Mouse (Mus musculus) kidney, embryonic 15.5 days (tissue): ENCODE data around the gene Gins1. TPM values are rescaled to one million over a fixed set of nuclear protein-coding genes. Genes with fewer than 3 reads are reported as not detected.

Experiments
- ATAC-seq: fragments of 200-750 bp; cut with Nextera tagmentation; replicated peaks from 2 replicates; pipeline ENCODE4 v1.8.0; 2017; ENCODE audit warnings: moderate TSS enrichment; ENCODE audit not compliant: low FRiP score
- H3K27ac ChIP-seq: fragments of 300-500 bp; sonication (generic); 2 replicates; pipeline ENCODE4 v1.5.1; 2015; ENCODE audit warnings: mild to moderate bottlenecking, inconsistent platforms
- H3K27me3 ChIP-seq: fragments of 300-500 bp; sonication (generic); 2 replicates; pipeline ENCODE4 v1.6.1; 2015; ENCODE audit warnings: inconsistent platforms
- H3K36me3 ChIP-seq: fragments of 300-500 bp; sonication (generic); 2 replicates; pipeline ENCODE4 v1.6.1; 2015; ENCODE audit warnings: inconsistent platforms
- H3K4me1 ChIP-seq: fragments of 300-500 bp; sonication (generic); 2 replicates; pipeline ENCODE4 v1.6.1; 2015; ENCODE audit warnings: inconsistent platforms
- H3K4me2 ChIP-seq: fragments of 300-500 bp; sonication (generic); 2 replicates; pipeline ENCODE4 v1.6.1; 2015; ENCODE audit warnings: moderate library complexity, mild to moderate bottlenecking, inconsistent platforms
- H3K4me3 ChIP-seq: fragments of 300-500 bp; sonication (generic); replicated peaks from 2 replicates; pipeline ENCODE4 v1.5.1; 2015; ENCODE audit warnings: mild to moderate bottlenecking, inconsistent platforms
- H3K9ac ChIP-seq: fragments of 300-500 bp; sonication (generic); 2 replicates; pipeline ENCODE4 v1.6.1; 2015; ENCODE audit warnings: mild to moderate bottlenecking, inconsistent platforms
- H3K9me3 ChIP-seq: fragments of 300-500 bp; sonication (generic); replicated peaks from 2 replicates; pipeline ENCODE4 v1.6.1; 2016; ENCODE audit warnings: inconsistent platforms
- WGBS: fragments of 180-500 bp; shearing (Covaris S2); methylation state at CpG from one replicate; pipeline ENCODE4 v1.1.7; 2015; ENCODE audit warnings: mixed read lengths; 5-methylcytosine and 5-hydroxymethylcytosine counted together
- polyA plus RNA-seq: library from polyadenylated mRNA; unstranded; fragments of >200 nt; fragmentation: Nextera tagmentation; extraction: Ambion mirVana; gene quantifications from 2 replicates; pipeline ENCODE4 v1.2.1, GENCODE M21; 2015

The Gins1 gene
- polyA plus RNA-seq, 1 experiment from 2014 or later = 49.3 TPM

GRCm38 (mm10) chr2:150915786-150916185 lies 10.6 kb downstream of the Gins1 start:
- Histone ChIP-seq H3K27ac (no peak overlapping the region), H3K9me3 (no peaks in the 10 kb centered on the region), H3K27me3 (no peaks in the 10 kb centered on the region), H3K4me3 (no peak overlapping the region), H3K36me3 (peaks cover 43% of the 10 kb centered on the region), H3K4me2 (no peak overlapping the region), H3K9ac (no peak overlapping the region), H3K4me1 (0 out of 2 replicates have a peak, but pooled peaks cover 4% of the 10 kb centered on the region)
- 90% methylated on average over 5 of the region's 5 CpGs for WGBS
- ATAC-seq = no peak

- ATAC-seq = no peak
- no peak overlapping the region for H3K4me2 ChIP-seq
- 91% methylated on average over 3 of the region's 3 CpGs for WGBS
- H3K27ac ChIP-seq = no peak overlapping the region
- no peak overlapping the region for H3K9ac ChIP-seq
- H3K27me3 ChIP-seq = no peaks in the 10 kb centered on the region
- H3K4me3 ChIP-seq = no peak overlapping the region
- peaks cover 50% of the 10 kb centered on the region for H3K36me3 ChIP-seq
- H3K4me1 ChIP-seq = no peaks in the 10 kb centered on the region
- H3K9me3 ChIP-seq = no peaks in the 10 kb centered on the region
Measured at GRCm38 (mm10) chr2:150918720-150919119, 13.5 kb downstream of the Gins1 start.

GRCm38 (mm10) chr2:150920543-150920942 lies 15.3 kb downstream of the Gins1 start:
- H3K27ac ChIP-seq = no peak overlapping the region
- ATAC-seq = no peak
- no peak overlapping the region for H3K4me3 ChIP-seq
- H3K9ac ChIP-seq = no peak overlapping the region
- H3K36me3 ChIP-seq = peaks cover 54% of the 10 kb centered on the region
- H3K27me3 ChIP-seq = no peaks in the 10 kb centered on the region
- H3K4me1 ChIP-seq = no peaks in the 10 kb centered on the region
- no peak overlapping the region for H3K4me2 ChIP-seq
- no peaks in the 10 kb centered on the region for H3K9me3 ChIP-seq
- 84% methylated on average over 3 of the region's 3 CpGs for WGBS

DNA sequence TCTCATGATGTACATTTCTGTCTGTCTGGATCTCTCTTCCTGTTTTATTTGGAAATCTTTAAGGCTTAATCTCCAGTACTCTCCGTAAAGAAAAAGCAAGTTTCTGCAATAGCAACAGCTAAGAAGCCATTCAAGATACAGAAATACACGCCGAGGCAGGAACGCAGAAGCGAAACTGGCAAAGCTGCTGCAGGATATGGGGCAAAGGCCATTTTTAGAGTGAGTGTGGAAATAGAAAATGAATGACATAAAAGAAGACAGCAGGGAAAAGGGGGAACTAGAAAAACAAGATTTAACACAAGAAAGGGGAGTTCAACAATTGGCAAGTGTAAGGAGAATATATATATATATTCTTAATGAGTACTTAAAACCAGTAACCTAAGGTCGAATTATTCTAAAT lies 16.5 kb downstream of the Gins1 start:
- H3K36me3 ChIP-seq = peaks cover 57% of the 10 kb centered on the region
- no peak overlapping the region for H3K4me3 ChIP-seq
- no peak overlapping the region for H3K4me2 ChIP-seq
- no peak overlapping the region for H3K9ac ChIP-seq
- no peak for ATAC-seq
- H3K9me3 ChIP-seq = no peaks in the 10 kb centered on the region
- no peak overlapping the region for H3K27ac ChIP-seq
- H3K27me3 ChIP-seq = no peaks in the 10 kb centered on the region
- WGBS = 88% methylated on average over 6 of the region's 6 CpGs
- no peaks in the 10 kb centered on the region for H3K4me1 ChIP-seq

DNA sequence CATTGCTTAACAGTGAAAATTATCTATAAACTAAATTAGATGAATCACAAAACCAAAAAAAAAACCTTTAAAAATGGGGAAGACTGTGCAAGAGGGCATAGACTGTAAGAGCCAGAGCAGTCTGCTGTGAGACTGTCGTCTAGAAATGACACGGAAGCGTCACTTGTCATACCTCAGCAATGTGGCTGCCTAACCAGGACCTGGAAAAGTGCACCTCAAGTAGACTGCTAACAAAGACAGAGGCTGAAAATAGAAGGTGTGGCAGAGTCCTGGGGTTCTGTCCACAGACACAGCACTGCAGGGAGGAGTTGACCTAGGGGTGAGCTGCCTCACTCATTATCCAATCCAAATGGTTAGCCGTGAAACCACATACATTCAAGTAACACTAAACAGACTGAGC lies 17.0 kb downstream of the Gins1 start:
- WGBS = 91% methylated on average over 4 of the region's 4 CpGs
- H3K36me3 ChIP-seq = peaks cover 57% of the 10 kb centered on the region
- H3K4me3 ChIP-seq = no peak overlapping the region
- no peaks in the 10 kb centered on the region for H3K27me3 ChIP-seq
- H3K9me3 ChIP-seq = no peaks in the 10 kb centered on the region
- H3K4me1 ChIP-seq = no peaks in the 10 kb centered on the region
- H3K9ac ChIP-seq = no peak overlapping the region
- no peak overlapping the region for H3K27ac ChIP-seq
- H3K4me2 ChIP-seq = no peak overlapping the region
- ATAC-seq = no peak

DNA sequence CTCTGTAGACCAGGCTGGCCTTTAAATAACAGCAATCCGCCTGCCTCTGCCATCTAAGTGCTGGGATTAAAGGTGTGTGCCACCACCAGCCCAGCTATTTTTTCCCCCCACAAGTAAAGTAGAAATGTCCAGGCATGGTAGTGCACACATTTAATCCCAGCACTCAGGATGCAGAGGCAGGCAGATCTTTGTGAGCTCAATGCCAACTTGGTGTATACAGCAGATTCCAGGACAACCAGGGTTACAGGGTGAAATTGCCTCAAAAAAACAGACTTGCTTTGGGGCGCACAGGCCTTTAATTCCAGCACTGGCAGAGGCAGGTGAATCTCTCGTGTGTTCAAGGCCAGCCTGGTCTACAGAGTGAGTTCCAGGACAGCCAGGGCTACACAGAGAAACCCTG lies 17.8 kb downstream of the Gins1 start:
- WGBS = 91% methylated on average over 3 of the region's 3 CpGs
- Histone ChIP-seq H3K9ac (no peak overlapping the region), H3K4me3 (no peak overlapping the region), H3K27ac (no peak overlapping the region), H3K9me3 (no peaks in the 10 kb centered on the region), H3K36me3 (peaks cover 58% of the 10 kb centered on the region), H3K4me1 (no peaks in the 10 kb centered on the region), H3K4me2 (no peak overlapping the region), H3K27me3 (no peaks in the 10 kb centered on the region)
- no peak for ATAC-seq

GRCm38 (mm10) chr2:150923505-150923904 lies 18.3 kb downstream of the Gins1 start:
- Histone ChIP-seq H3K4me2 (no peak overlapping the region), H3K27ac (no peak overlapping the region), H3K4me3 (no peak overlapping the region), H3K4me1 (no peaks in the 10 kb centered on the region), H3K9me3 (no peaks in the 10 kb centered on the region), H3K9ac (no peak overlapping the region), H3K27me3 (no peaks in the 10 kb centered on the region), H3K36me3 (peaks cover 57% of the 10 kb centered on the region)
- ATAC-seq = no peak
- WGBS = 86% methylated on average over 7 of the region's 7 CpGs

DNA sequence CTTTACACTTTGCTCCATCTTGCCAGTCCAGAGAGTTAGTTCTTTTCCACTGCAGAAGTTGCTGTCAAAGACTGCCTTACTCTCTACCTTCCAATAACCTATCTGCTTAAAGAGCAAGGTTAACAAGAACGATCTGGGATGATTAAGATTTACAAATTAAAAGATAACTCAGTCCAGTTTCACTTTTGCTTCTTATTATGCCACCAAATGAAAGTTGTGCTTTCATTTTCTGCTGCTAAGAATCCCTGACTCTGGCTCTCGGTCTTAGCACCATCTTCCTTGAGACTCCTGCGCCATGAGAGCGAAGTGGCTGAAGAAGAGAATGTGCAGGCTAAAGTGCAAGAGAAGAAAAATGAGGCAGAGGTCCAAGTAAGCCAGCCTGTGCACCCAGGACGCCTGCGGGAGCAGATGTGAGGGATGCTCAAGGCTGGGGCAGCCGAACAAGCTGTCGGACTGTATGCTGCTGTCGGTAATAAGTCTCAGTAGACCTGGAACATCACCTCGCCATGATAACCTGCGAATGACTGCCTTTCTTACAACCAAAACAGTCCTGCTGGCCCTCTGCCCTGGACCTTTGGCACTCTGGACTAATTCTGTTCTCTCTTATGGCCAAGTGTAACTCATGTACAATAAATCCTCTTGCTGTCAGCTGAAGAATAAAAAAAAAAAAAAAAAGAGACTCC lies 22.0 kb downstream of the Gins1 start:
- Histone ChIP-seq H3K36me3 (peaks cover 74% of the 10 kb centered on the region), H3K4me2 (no peak overlapping the region), H3K4me1 (no peaks in the 10 kb centered on the region), H3K27me3 (no peaks in the 10 kb centered on the region), H3K27ac (no peak overlapping the region), H3K9ac (no peak overlapping the region), H3K9me3 (no peaks in the 10 kb centered on the region), H3K4me3 (no peak overlapping the region)
- WGBS = 77% methylated on average over 11 of the region's 11 CpGs
- no peak for ATAC-seq

DNA sequence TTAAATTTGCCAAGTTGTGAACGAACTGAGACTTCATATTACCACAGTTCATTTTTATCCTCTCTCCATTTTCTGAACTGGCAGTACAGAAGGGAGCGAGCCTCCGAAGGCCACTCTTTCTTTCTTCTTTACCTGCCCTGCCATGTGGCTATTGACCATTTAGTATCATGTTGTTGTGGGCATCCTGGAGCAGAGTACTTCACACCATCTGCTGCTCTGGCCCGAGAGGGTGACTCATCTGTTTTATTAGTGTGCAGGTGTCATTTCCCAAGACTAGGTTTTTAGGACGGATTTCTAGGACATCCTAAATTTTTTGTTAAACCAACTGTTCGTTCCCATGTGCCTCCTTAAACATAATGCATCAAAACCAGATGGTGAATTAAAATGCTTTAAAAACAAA lies 24.0 kb downstream of the Gins1 start:
- ATAC-seq = no peak
- no peak overlapping the region for H3K4me2 ChIP-seq
- H3K27me3 ChIP-seq = no peaks in the 10 kb centered on the region
- no peaks in the 10 kb centered on the region for H3K4me1 ChIP-seq
- no peaks in the 10 kb centered on the region for H3K9me3 ChIP-seq
- H3K27ac ChIP-seq = no peak overlapping the region
- peaks cover 72% of the 10 kb centered on the region for H3K36me3 ChIP-seq
- no peak overlapping the region for H3K9ac ChIP-seq
- no peak overlapping the region for H3K4me3 ChIP-seq
- 74% methylated on average over 6 of the region's 6 CpGs for WGBS

DNA sequence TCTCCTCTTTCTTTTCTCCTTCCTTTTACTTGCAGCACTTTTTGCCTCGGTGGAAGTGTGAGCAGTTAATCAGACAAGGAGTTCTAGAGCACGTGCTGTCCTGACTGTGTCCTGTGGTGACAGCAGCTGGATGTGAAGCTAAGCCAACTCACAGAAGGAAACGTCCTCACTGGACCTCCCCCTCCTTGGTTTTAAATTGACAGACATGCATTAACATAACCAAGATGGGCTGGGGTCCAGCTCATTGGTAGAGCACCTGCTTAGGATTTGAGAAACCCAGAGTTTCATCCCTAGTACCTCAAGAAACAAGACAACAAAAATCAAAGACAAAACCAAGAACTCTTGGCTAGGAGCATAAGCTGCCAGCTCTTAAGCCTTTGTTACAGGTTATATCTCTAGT lies 25.6 kb downstream of the Gins1 start:
- Histone ChIP-seq H3K4me3 (no peak overlapping the region), H3K36me3 (peaks cover 77% of the 10 kb centered on the region), H3K27me3 (no peaks in the 10 kb centered on the region), H3K9me3 (no peaks in the 10 kb centered on the region), H3K9ac (no peak overlapping the region), H3K4me1 (no peaks in the 10 kb centered on the region), H3K4me2 (no peak overlapping the region), H3K27ac (no peak overlapping the region)
- WGBS = 77% methylated on average over 3 of the region's 3 CpGs
- no peak for ATAC-seq

GRCm38 (mm10) chr2:150933482-150933881 lies 28.3 kb downstream of the Gins1 start:
- Histone ChIP-seq H3K4me1 (no peaks in the 10 kb centered on the region), H3K27me3 (no peaks in the 10 kb centered on the region), H3K4me3 (no peak overlapping the region), H3K9me3 (no peaks in the 10 kb centered on the region), H3K27ac (no peak overlapping the region), H3K36me3 (peaks cover 77% of the 10 kb centered on the region), H3K4me2 (no peak overlapping the region), H3K9ac (no peak overlapping the region)
- no peak for ATAC-seq
- 82% methylated on average over 19 of the region's 19 CpGs for WGBS

- H3K9ac ChIP-seq = no peak overlapping the region
- H3K4me2 ChIP-seq = no peak overlapping the region
- no peaks in the 10 kb centered on the region for H3K27me3 ChIP-seq
- no peaks in the 10 kb centered on the region for H3K4me1 ChIP-seq
- peaks cover 70% of the 10 kb centered on the region for H3K36me3 ChIP-seq
- no peak overlapping the region for H3K4me3 ChIP-seq
- ATAC-seq = no peak
- no peaks in the 10 kb centered on the region for H3K9me3 ChIP-seq
- no peak overlapping the region for H3K27ac ChIP-seq
- WGBS = 94% methylated on average over 4 of the region's 4 CpGs
Measured at GRCm38 (mm10) chr2:150934659-150935058, 29.5 kb downstream of the Gins1 start.

GRCm38 (mm10) chr2:150944017-150944416 lies 38.8 kb downstream of the Gins1 start:
- Histone ChIP-seq H3K4me3 (no peak overlapping the region), H3K4me1 (no peaks in the 10 kb centered on the region), H3K27me3 (no peaks in the 10 kb centered on the region), H3K27ac (no peak overlapping the region), H3K9me3 (no peaks in the 10 kb centered on the region), H3K36me3 (peaks cover 31% of the 10 kb centered on the region), H3K4me2 (no peak overlapping the region), H3K9ac (no peak overlapping the region)
- no peak for ATAC-seq
- 65% methylated on average over 5 of the region's 5 CpGs for WGBS
